Mouse (Mus musculus): ENCODE measurements around the gene Rtn3.

GRCm38 (mm10) chr19:7502432-7502831, 19.4 kb upstream of the Rtn3 start:
- TF ChIP-seq CTCF (IDR thresholded peaks at IDR 0.05; ENCODE audit: low read depth, low read length) (no peak), POLR2AphosphoS5 (IDR thresholded peaks at IDR 0.05; ENCODE audit: insufficient replicate concordance, low read depth, low read length) (no peak)
